In the genomic region with DNA sequence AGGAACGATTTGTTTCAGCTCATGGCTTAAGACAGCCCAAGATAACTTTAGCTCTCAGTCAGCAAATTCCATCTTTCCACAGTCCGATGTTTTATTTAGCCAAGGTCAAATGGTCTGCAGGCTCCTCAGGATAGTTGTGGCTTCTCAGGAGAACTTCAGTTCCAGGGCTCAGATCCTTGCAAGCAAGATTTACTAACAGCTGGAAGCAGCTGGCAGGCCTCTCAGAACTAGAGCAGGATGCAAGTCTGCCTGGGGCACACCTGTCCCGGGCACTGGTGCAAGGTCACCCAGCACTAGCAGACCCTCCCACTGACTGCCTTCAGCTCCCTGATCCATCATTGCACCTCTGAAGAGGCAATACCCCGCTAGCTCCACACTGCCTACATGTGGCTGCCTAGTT, we compare ENCODE assay signal across 12 mouse cellular contexts.
DNase-seq lines count a peak whose midpoint lies in the region; ATAC-seq and TF ChIP-seq lines count a peak whose summit lies in the region.
"Had no signal": no experiment of that assay in that cellular context is flagged by ENCODE, and none has a peak within 500 bp of the region (broad histone marks: within the 10 kb centered on the region; RNA-seq: fewer than 3 reads in every experiment).

No protein-coding gene starts in this region.

- no peak overlapping the region for H3K9ac ChIP-seq in heart, embryonic 15.5 days
- H3K9ac ChIP-seq in embryonic facial prominence, embryonic 12.5 days: no peak overlapping the region

- no peaks in the 10 kb centered on the region for H3K79me2 ChIP-seq in C2C12 (ENCODE audit: control insufficient read depth, insufficient read depth)

- peak; percentile 2 for TF ChIP-seq CTCF in C2C12 (IDR thresholded peaks at IDR 0.05; ENCODE audit: control insufficient read depth, insufficient read depth, insufficient read length)

- no peaks in the 10 kb centered on the region for H3K9me3 ChIP-seq in heart, embryonic 15.5 days (replicated peaks)
- no peaks in the 10 kb centered on the region for H3K9me3 ChIP-seq in embryonic facial prominence, embryonic 12.5 days
- no peaks in the 10 kb centered on the region for H3K9me3 ChIP-seq in limb, embryonic 10.5 days (replicated peaks)

- no peak overlapping the region for H3K4me3 ChIP-seq in heart, embryonic 15.5 days
- no peak overlapping the region for H3K4me3 ChIP-seq in C2C12 (ENCODE audit: insufficient read depth, poor library complexity, severe bottlenecking)
- H3K4me3 ChIP-seq in embryonic facial prominence, embryonic 12.5 days: no peak overlapping the region
- no peak overlapping the region for H3K4me3 ChIP-seq in limb, embryonic 10.5 days

- no peak overlapping the region for H3ac ChIP-seq in C2C12 (ENCODE audit: control insufficient read depth, insufficient read length, low read depth)

- no peaks in the 10 kb centered on the region for H3K36me3 ChIP-seq in heart, embryonic 15.5 days
- no peaks in the 10 kb centered on the region for H3K36me3 ChIP-seq in C2C12 (ENCODE audit: control insufficient read depth, insufficient read depth)
- H3K36me3 ChIP-seq in embryonic facial prominence, embryonic 12.5 days: no peaks in the 10 kb centered on the region
- no peaks in the 10 kb centered on the region for H3K36me3 ChIP-seq in limb, embryonic 10.5 days

- no peak overlapping the region for H3K4me2 ChIP-seq in heart, embryonic 15.5 days
- H3K4me2 ChIP-seq in embryonic facial prominence, embryonic 12.5 days (replicated peaks): no peak overlapping the region

- H3K79me3 ChIP-seq in C2C12 (ENCODE audit: low read depth): no peaks in the 10 kb centered on the region

- no peaks in the 10 kb centered on the region for H3K27me3 ChIP-seq in heart, embryonic 15.5 days
- no peaks in the 10 kb centered on the region for H3K27me3 ChIP-seq in C2C12 (ENCODE audit: control insufficient read depth, insufficient read depth, insufficient read length)
- no peaks in the 10 kb centered on the region for H3K27me3 ChIP-seq in embryonic facial prominence, embryonic 12.5 days
- H3K27me3 ChIP-seq in limb, embryonic 10.5 days (ENCODE audit: low read depth, poor library complexity, severe bottlenecking): no peaks in the 10 kb centered on the region
- H3K27me3 ChIP-seq: CH12.LX had no signal

- H3K4me1 ChIP-seq in heart, embryonic 15.5 days (replicated peaks): peaks cover 54% of the 10 kb centered on the region
- H3K4me1 ChIP-seq in embryonic facial prominence, embryonic 12.5 days: peaks cover 47% of the 10 kb centered on the region
- peaks cover 73% of the 10 kb centered on the region for H3K4me1 ChIP-seq in limb, embryonic 10.5 days

- H3K27ac ChIP-seq in heart, embryonic 15.5 days: 0 out of 2 replicates have a peak overlapping the region, but pooled peaks have one; percentile 8
- peak overlapping the region; percentile 61 for H3K27ac ChIP-seq in embryonic facial prominence, embryonic 12.5 days
- peak overlapping the region; percentile 59 for H3K27ac ChIP-seq in limb, embryonic 10.5 days

- no peak for DNase-seq in heart, adult 11 months
- no peak for DNase-seq in limb, embryonic 10.5 days (ENCODE audit: low spot score)
- no peak for DNase-seq in adrenal gland, postnatal 36 days
- no peak for DNase-seq in cerebellum, adult 11-12 months
- DNase-seq in cerebellum, adult 9-11 months: no peak
- DNase-seq: cerebellum, postnatal 25 days; heart, adult 18-20 months had no signal

- WGBS in heart, embryonic 15.5 days: 50% methylated on average over 4 of the region's 4 CpGs
- 67% methylated on average over 4 of the region's 4 CpGs for WGBS in embryonic facial prominence, embryonic 12.5 days
- WGBS in limb, embryonic 10.5 days: 75% methylated on average over 4 of the region's 4 CpGs

- ATAC-seq in heart, embryonic 15.5 days (replicated peaks; ENCODE audit: insufficient number of reproducible peaks, insufficient read depth, low FRiP score, low read depth): no peak
- no peak for ATAC-seq in embryonic facial prominence, embryonic 12.5 days (ENCODE audit: insufficient number of reproducible peaks, insufficient read depth, low FRiP score, low TSS enrichment)
- ATAC-seq: inflammation-experienced regulatory T-cells, adult 6 months had no signal

TF ChIP-seq in C2C12, 6 proteins besides CTCF, POLR2A, EP300 and RAD21:
- TF ChIP-seq MYOD1 (IDR thresholded peaks at IDR 0.05; ENCODE audit: control insufficient read depth, insufficient read length, low read depth): no peak
- no peak for TF ChIP-seq MYOG (IDR thresholded peaks at IDR 0.05; ENCODE audit: control insufficient read depth, extremely low read depth, insufficient read length)
- TF ChIP-seq CEBPB (IDR thresholded peaks at IDR 0.05; ENCODE audit: low read depth): no peak
- TF ChIP-seq USF1 (IDR thresholded peaks at IDR 0.05; ENCODE audit: low read depth): no peak

Comparison
In these comparisons a context has a peak if more than half of its experiments do, and no peak if none do; other contexts are left out.
1. H3K27ac ChIP-seq: peak in every context shown above with its lines; median percentile 61 in embryonic facial prominence, embryonic 12.5 days; 59 in limb, embryonic 10.5 days; 8 in heart, embryonic 15.5 days.